Mouse (Mus musculus) CH12.LX (cell line): ENCODE measurements around the gene Map4k3. TPM values are rescaled to one million over a fixed set of nuclear protein-coding genes. Genes with fewer than 3 reads are reported as not detected.

Source experiments
- DNase-seq: peaks from one replicate; pipeline ENCODE4 v3.0.0-alpha.2; 2013; ENCODE audit errors: extremely low read depth
- H3K27ac ChIP-seq: 2 replicates; pipeline ENCODE4 v1.5.1; 2012; ENCODE audit warnings: low read depth, mild to moderate bottlenecking, control low read depth, moderate library complexity; ENCODE audit not compliant: insufficient read depth
- H3K27me3 ChIP-seq: replicated peaks from 2 replicates; pipeline ENCODE3; 2012; ENCODE audit warnings: inconsistent platforms
- H3K36me3 ChIP-seq, 2 experiments: replicated peaks in 1 of 2; 2 replicates each; pipeline versions ENCODE3 to v1.6.1; 2012; ENCODE audit warnings: inconsistent platforms in 1 of 2, low read length in 1 of 2, mild to moderate bottlenecking in 1 of 2, mixed read lengths in 1 of 2, moderate library complexity in 1 of 2; ENCODE audit not compliant: control insufficient read depth in 1 of 2, insufficient read depth in 1 of 2
- H3K4me1 ChIP-seq, 2 experiments: 2 replicates each; pipeline ENCODE4 v1.6.1; 2012; ENCODE audit warnings: inconsistent platforms in 1 of 2, moderate library complexity in 1 of 2; ENCODE audit not compliant: insufficient read depth in 2 of 2, control insufficient read depth in 1 of 2
- H3K4me2 ChIP-seq: 2 replicates; pipeline ENCODE4 v1.6.1; 2012; ENCODE audit warnings: low read depth, mild to moderate bottlenecking, control low read depth; ENCODE audit not compliant: poor library complexity, insufficient read depth, severe bottlenecking
- H3K4me3 ChIP-seq, 3 experiments: fragments of 150-350 bp in 1 of 3; sonication (generic) in 1 of 3; replicated peaks in 1 of 3; 2 replicates each; pipeline versions ENCODE3 to v1.5.1; 2011 to 2012; ENCODE audit warnings: low read depth in 2 of 3, low read length in 2 of 3, mild to moderate bottlenecking in 2 of 3, moderate library complexity in 2 of 3, control low read depth in 1 of 3, improper control_type of control experiment in 1 of 3, inconsistent platforms in 1 of 3, mixed read lengths in 1 of 3; ENCODE audit not compliant: poor library complexity in 1 of 3
- H3K79me2 ChIP-seq: replicated peaks from 2 replicates; pipeline ENCODE4 v1.6.1; 2012; ENCODE audit warnings: mild to moderate bottlenecking, moderate library complexity; ENCODE audit not compliant: control insufficient read depth, poor library complexity, insufficient read depth, severe bottlenecking; ENCODE audit errors: extremely low read depth
- H3K9ac ChIP-seq: 2 replicates; pipeline ENCODE4 v1.6.1; 2012; ENCODE audit warnings: low read depth, mild to moderate bottlenecking, control low read depth, moderate library complexity; ENCODE audit not compliant: insufficient read depth
- H3K9me3 ChIP-seq: replicated peaks from 2 replicates; pipeline ENCODE3; 2012; ENCODE audit warnings: low read length, inconsistent platforms, mixed read lengths
- CHD1 ChIP-seq: IDR thresholded peaks from 2 replicates; pipeline ENCODE4 v1.6.1; 2012; ENCODE audit warnings: low read depth, low read length, improper control_type of control experiment, inconsistent platforms
- CHD2 ChIP-seq: IDR thresholded peaks from 2 replicates; pipeline ENCODE4 v1.6.1; 2011; ENCODE audit warnings: low read length, improper control_type of control experiment
- GABPA ChIP-seq: IDR thresholded peaks from 2 replicates; pipeline ENCODE4 v1.6.1; 2012; ENCODE audit warnings: low read depth, low read length, improper control_type of control experiment, inconsistent platforms; ENCODE audit not compliant: insufficient replicate concordance
- HCFC1 ChIP-seq: IDR thresholded peaks from 2 replicates; pipeline ENCODE4 v1.6.1; 2012; ENCODE audit warnings: low read depth, mild to moderate bottlenecking, inconsistent platforms, low read length, improper control_type of control experiment
- IRF4 ChIP-seq: IDR thresholded peaks from 2 replicates; pipeline ENCODE4 v1.6.1; 2014; ENCODE audit warnings: low read depth, mild to moderate bottlenecking, inconsistent platforms, low read length, improper control_type of control experiment
- KAT2A ChIP-seq: IDR thresholded peaks from 2 replicates; pipeline ENCODE4 v1.6.1; 2012; ENCODE audit warnings: low read length, improper control_type of control experiment, inconsistent platforms; ENCODE audit not compliant: insufficient replicate concordance
- MAFK ChIP-seq: IDR thresholded peaks from 2 replicates; pipeline ENCODE4 v1.6.1; 2011; ENCODE audit warnings: low read length, improper control_type of control experiment; ENCODE audit not compliant: insufficient replicate concordance
- MEF2A ChIP-seq: IDR thresholded peaks from 2 replicates; pipeline ENCODE4 v1.6.1; 2014; ENCODE audit warnings: low read depth, mild to moderate bottlenecking, inconsistent platforms, low read length, improper control_type of control experiment, borderline replicate concordance
- MXI1 ChIP-seq: IDR thresholded peaks from 2 replicates; pipeline ENCODE4 v1.6.1; 2011; ENCODE audit warnings: mild to moderate bottlenecking, low read depth, low read length, improper control_type of control experiment
- MYC ChIP-seq: IDR thresholded peaks from 2 replicates; pipeline ENCODE4 v1.6.1; 2011; ENCODE audit warnings: low read depth, mild to moderate bottlenecking, improper control_type of control experiment, low read length
- NELFE ChIP-seq: IDR thresholded peaks from 2 replicates; pipeline ENCODE4 v1.6.1; 2011; ENCODE audit warnings: low read depth, low read length, improper control_type of control experiment
- NRF1 ChIP-seq: IDR thresholded peaks from 2 replicates; pipeline ENCODE4 v1.6.1; 2014; ENCODE audit warnings: low read depth, mild to moderate bottlenecking, inconsistent platforms, low read length, improper control_type of control experiment, moderate library complexity
- RAD21 ChIP-seq: IDR thresholded peaks from 2 replicates; pipeline ENCODE4 v1.6.1; 2011; ENCODE audit warnings: low read depth, mild to moderate bottlenecking, low read length, improper control_type of control experiment, moderate library complexity
- RCOR1 ChIP-seq: conservative IDR thresholded peaks from 2 replicates; pipeline ENCODE4 v1.6.1; 2012; ENCODE audit warnings: low read depth, mild to moderate bottlenecking, inconsistent platforms, low read length, improper control_type of control experiment
- SIN3A ChIP-seq: IDR thresholded peaks from 2 replicates; pipeline ENCODE4 v1.6.1; 2012; ENCODE audit warnings: low read length, improper control_type of control experiment, inconsistent platforms
- USF1 ChIP-seq: IDR thresholded peaks from 2 replicates; pipeline ENCODE4 v1.6.1; 2014; ENCODE audit warnings: low read depth, mild to moderate bottlenecking, inconsistent platforms, low read length, improper control_type of control experiment
- ZC3H11A ChIP-seq: IDR thresholded peaks from 2 replicates; pipeline ENCODE4 v1.6.1; 2012; ENCODE audit warnings: low read depth, mild to moderate bottlenecking, inconsistent platforms, low read length, improper control_type of control experiment
- ZKSCAN1 ChIP-seq: IDR thresholded peaks from 2 replicates; pipeline ENCODE4 v1.6.1; 2012; ENCODE audit warnings: low read depth, inconsistent platforms, low read length, improper control_type of control experiment, borderline replicate concordance
- ZNF384 ChIP-seq: IDR thresholded peaks from 2 replicates; pipeline ENCODE4 v1.6.1; 2012; ENCODE audit warnings: low read depth, low read length, improper control_type of control experiment, inconsistent platforms
- dilution Hi-C: fragments of 300-500 bp; cut with MboI; formaldehyde crosslinking; loops from 2 replicates; pipeline ENCODE4 v1.14.3; 2020; ENCODE audit warnings: low sequenced_read_pairs; ENCODE audit not compliant: extremely low pct_unique_long_range_greater_than_20kb, extremely low pct_ligation_motif_present
- in situ Hi-C: fragments of 300-500 bp; cut with MboI; formaldehyde crosslinking; loops from 3 replicates; pipeline ENCODE4 v1.14.3; 2019; ENCODE audit warnings: low sequenced_read_pairs, low pct_ligation_motif_present, low pct_unique_long_range_greater_than_20kb, mixed read lengths
- polyA plus RNA-seq: library from polyadenylated mRNA; unstranded; fragments of >175 nt; gene quantifications from 2 replicates; pipeline ENCODE4 v1.2.1, GENCODE M21; 2012; ENCODE audit warnings: low read depth; ENCODE audit not compliant: insufficient read length
- total RNA-seq, 2 experiments: library from RNA; depleted of rRNA; stranded (reverse); fragments of 300-350 nt in 1 of 2; fragments of >200 nt in 1 of 2; gene quantifications; 2 replicates each; pipeline ENCODE4 v1.2.3; 2012 to 2014

The Map4k3 gene
- total and polyA plus RNA-seq, 3 experiments, result 2.7 to 4.3 (median 3.2) TPM

GRCm38 (mm10) chr17:80683041-80683440, 45.2 kb downstream of the Map4k3 start:
- Histone ChIP-seq H3K4me2 (no peak overlapping the region), H3K79me2 (no peaks in the 10 kb centered on the region), H3K27ac (no peak overlapping the region), H3K36me3 (peaks cover 0 to 4% of the 10 kb centered on the region in 2 experiments), H3K4me3 (no peak overlapping the region), H3K9me3 (no peaks in the 10 kb centered on the region), H3K27me3 (no peaks in the 10 kb centered on the region), H3K4me1 (peaks cover 0 to 3% of the 10 kb centered on the region in 2 experiments; a peak in 1 of 4 replicates), H3K9ac (no peak overlapping the region)
- no peak for DNase-seq
- in situ Hi-C loops (no loop called here), dilution Hi-C loops (no loop called here)
- TF ChIP-seq IRF4 (no peak), KAT2A (no peak), NELFE (no peak), RCOR1 (no peak), GABPA (no peak), RAD21 (no peak), ZKSCAN1 (no peak), MEF2A (no peak), NRF1 (no peak), USF1 (no peak), MAFK (no peak), HCFC1 (no peak), SIN3A (no peak), MYC (no peak), ZNF384 (no peak), CHD2 (no peak)

DNA sequence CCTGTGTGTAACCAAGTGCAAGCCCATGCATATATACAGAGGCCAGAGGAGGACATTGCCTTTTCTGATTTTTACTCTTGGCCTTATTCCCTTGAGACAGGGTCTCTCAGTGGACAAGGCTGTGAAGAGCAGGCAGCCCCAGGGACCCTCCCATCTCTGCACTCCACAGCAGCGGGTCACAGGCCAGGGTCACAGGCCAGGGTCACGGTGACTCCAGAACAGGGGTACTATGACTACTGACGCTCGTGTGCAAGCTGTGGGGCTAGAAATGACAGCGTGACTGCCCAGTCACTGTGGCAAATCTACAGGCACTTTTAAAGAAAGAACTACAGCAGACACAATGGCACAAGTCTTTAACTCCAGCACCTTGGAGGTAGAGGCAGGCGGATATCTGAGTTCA, 50.1 kb downstream of the Map4k3 start:
- no peak overlapping the region for H3K9ac ChIP-seq
- no peak for DNase-seq
- in situ Hi-C loops (no loop called here), dilution Hi-C loops (no loop called here)
- H3K4me2 ChIP-seq, result no peak overlapping the region
- peaks cover 0 to 4% of the 10 kb centered on the region in 2 experiments for H3K36me3 ChIP-seq
- H3K79me2 ChIP-seq, result no peaks in the 10 kb centered on the region
- no peak overlapping the region for H3K4me3 ChIP-seq
- no peak overlapping the region for H3K27ac ChIP-seq
- no peaks in the 10 kb centered on the region for H3K9me3 ChIP-seq
- TF ChIP-seq RAD21, result no peak
- TF ChIP-seq GABPA, result no peak
- TF ChIP-seq ZC3H11A, result no peak
- TF ChIP-seq SIN3A, result no peak
- no peak for TF ChIP-seq CHD1
- TF ChIP-seq MXI1, result no peak
- H3K4me1 ChIP-seq, result no peaks in the 10 kb centered on the region
- H3K27me3 ChIP-seq, result no peaks in the 10 kb centered on the region
